Mouse (Mus musculus) kidney, adult 8-10 months (tissue): ENCODE data around the gene Ntf5.
"Not testable (repeated sequence)": the region's sequence is repeated elsewhere in the genome, so short reads cannot be mapped to it uniquely, and the experiment has no call there.

Experiments used
- DNase-seq, 2 experiments: peaks; one replicate each; pipeline ENCODE4 v3.0.0; 2022

Ntf5 gene

GRCm38 (mm10) chr7:45437521-45438276, 24.2 kb downstream of the Ntf5 start, which contains the start of gene Ruvbl2:
Gene Ruvbl2 (minus strand): TSS chr7:45438096.
- peak; percentile 42 to 50 for DNase-seq

DNA sequence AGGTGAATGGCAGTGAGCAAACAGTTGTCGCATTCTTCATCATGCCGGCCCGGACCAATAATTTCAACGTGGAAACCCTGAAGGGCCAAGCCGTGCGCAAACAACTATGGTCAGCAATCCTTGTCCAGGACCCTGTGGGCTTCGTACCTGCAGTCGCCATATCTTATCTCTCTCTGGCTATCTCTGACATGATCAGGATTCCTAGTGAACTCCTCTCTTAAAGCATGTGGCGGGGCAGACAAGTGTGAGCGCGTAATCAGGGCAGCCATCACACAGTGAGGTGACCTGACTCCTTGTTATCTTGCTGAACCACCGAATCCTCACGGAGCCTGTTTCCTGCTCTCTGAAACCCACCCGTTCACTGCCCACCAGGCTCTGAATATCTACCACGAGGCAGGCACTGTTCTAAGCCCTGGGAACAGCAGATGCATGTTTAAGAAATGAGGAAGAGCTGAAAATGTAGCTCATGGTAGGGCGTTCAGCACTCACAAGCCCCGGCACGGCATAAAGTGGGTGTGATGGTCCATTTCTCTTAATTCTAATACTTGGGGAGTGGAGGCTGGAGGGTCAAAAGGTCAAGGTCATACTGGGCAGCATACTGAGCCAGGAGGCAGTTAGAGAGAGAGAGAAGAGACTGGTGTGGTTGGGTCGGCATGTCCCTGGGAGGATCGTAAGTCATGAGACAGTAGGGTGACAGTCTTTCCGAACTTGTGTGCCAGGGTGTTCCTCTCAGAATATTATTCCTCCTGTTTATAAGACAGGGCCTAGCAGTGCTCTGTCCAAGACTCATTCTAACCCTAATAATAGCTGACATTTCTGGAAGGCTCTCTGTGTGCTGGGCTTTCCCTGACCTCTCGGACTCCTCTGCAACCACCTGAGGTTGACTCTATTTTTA, 30.3 kb downstream of the Ntf5 start:
- no peak for DNase-seq

GRCm38 (mm10) chr7:45446589-45446988, 33.1 kb downstream of the Ntf5 start:
- no peak for DNase-seq

DNA sequence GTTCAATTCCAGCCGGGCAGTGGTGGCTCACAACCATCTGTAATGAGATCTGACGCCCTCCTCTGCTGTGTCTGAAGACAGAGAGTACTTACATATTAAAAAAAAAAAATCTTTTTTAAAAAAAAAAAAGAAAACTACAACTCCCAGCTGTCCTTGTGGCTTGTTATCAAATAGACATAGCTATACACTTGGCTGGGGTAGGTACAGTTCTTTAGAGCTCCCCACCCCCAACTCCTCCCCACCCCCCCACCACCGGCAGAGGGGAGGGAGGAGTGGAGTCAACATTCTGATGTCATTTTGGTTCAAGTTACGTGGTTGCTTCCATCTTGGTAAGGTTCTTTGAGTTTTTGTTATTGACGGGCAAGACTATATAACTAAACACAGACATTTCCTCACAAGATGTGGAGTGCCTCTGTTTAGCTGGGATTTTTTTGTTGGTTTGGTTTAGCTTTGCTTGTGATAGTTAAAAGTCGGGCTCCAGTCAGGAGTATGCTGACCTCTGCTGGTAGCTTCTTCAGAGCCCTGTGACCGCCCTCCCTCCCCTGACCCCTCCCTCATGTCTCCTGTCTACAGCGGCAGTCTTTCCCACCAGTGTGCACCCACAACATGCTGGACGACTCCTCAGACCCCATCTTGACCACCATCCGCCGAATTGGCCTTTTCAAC, 34.0 kb downstream of the Ntf5 start:
- peak in 1 of 2 experiments; percentile 38 for DNase-seq

DNA sequence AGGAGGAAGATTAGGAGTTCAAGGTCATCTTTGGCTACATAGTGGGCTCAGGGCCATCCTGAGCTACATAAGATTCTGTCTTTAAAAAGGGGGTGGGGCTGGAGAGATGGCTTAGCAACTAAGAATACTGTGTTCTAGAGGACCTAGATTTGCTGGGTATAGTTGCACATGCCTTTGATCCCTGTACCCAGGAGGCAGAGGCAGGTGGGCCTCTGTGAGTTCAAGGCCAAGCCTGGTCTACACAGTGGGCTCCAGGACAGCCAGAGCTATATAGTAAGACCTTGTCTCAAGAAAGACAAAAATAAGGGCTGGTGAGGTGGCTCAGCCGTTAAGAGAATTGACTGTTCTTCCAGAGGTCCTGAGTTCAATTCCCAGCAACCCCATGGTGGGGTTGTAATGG, 36.5 kb downstream of the Ntf5 start:
- no peak for DNase-seq

- DNase-seq: peak; percentile 63 to 84
These were observed 38.0 kb downstream of the Ntf5 start for GRCm38 (mm10) chr7:45451344-45451982.

GRCm38 (mm10) chr7:45454971-45455370, 41.5 kb downstream of the Ntf5 start:
- no peak for DNase-seq

- DNase-seq: no peak
These were observed 42.6 kb downstream of the Ntf5 start for GRCm38 (mm10) chr7:45455932-45456696.

DNA sequence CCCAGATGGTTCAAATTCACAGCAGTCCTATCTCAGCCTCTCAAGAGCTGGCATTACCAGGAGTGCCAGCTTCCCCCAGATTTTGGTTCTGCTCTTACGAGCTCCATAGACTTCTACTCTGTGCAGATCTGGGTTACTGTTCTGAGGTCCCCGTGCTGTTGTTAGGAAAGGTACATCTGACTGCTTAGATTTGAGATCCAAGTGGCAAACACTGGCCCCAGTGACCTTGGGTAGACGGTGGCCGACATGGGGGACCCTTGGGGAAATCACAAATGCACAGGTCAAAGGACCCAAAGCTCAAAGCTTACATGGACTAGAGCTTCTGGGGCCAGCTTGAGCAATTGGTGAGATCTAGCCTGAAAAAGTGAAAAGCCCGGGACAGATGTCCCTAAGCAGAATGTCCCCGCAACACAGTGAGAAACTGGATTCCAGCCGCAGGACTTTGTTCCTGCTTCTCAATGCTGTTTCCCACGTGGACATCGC, 43.3 kb downstream of the Ntf5 start:
- no peak for DNase-seq

GRCm38 (mm10) chr7:45457204-45458060, 43.9 kb downstream of the Ntf5 start:
- DNase-seq: peak; percentile 77 to 86

GRCm38 (mm10) chr7:45458748-45459563, 45.5 kb downstream of the Ntf5 start:
- DNase-seq: peak; percentile 46 to 67

DNA sequence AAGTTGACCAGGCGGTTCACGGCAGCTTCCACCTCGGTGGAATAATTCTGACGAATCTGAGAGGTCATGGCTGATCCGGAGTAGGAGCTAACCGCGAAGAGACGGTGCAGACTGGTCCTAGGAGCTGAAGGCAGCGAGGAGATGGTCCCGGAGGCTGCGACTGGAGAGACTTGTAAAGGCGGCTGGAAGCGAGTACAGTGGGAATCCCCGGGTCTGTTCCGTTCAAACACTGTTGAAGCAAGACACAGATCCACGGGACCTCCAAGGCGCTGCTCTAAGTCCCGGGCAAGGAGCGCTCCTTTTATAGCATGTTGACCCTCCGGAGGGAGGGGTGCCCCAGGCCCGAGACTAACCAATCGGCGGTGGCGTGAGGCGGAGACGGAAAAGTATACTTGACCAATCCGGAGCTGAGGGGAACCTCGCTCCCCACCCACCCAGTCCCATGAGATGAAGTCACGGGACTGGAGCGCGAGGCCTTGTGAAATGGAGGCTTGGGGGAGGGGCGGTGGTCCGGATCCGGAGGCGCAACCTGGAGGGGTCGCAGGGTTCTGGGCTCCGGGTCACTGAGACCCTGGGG, 46.2 kb downstream of the Ntf5 start, which contains the start of gene Ftl1:
Gene Ftl1, minus strand, starts transcription at position 321 of the 577 bp plus-strand sequence.
- peak; percentile 98 to 99 for DNase-seq

DNA sequence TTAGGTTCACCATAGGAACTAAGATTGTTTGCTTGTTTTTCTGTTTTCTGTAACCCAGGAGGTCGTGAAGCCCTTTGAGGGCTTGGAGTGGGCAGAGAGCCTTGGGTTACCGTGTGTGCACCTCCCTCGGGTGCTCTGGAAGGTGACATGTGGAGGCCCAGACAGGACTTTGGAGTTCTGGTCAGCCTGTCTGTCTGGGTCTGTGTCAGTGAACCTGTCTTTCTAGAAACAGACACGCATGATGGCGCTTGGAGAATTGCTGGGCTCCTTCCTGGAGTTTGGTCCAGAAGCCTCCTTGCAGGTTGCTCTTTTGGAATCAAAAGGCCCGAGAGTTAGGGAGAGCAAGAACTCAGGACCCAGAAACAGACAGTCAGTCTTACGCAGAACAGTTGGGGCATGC, 46.9 kb downstream of the Ntf5 start:
- DNase-seq: peak; percentile 79 to 84

DNA sequence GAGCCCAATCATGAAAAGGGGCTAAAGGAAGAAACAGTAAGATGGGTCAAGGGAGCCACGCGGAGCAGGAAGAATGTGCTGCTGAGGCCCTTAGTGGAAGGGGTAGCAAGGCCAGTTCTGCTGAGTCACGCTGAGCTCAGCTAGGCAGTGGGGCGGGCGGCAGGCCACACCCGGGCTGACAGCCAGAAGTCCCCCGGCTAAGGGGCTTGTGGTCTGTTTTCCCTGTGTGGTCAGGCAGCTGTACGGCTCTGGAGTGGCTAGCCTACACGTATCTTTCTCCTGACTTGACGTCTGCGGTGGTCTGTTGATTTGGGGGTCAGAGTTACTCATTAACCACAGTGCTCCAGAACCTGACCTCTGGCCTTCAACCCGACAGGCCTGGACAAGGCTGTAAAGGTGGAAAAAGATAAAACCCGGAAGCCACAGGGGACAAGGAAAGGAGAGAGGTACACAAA, 47.4 kb downstream of the Ntf5 start:
- DNase-seq: peak; percentile 68 to 79

DNA sequence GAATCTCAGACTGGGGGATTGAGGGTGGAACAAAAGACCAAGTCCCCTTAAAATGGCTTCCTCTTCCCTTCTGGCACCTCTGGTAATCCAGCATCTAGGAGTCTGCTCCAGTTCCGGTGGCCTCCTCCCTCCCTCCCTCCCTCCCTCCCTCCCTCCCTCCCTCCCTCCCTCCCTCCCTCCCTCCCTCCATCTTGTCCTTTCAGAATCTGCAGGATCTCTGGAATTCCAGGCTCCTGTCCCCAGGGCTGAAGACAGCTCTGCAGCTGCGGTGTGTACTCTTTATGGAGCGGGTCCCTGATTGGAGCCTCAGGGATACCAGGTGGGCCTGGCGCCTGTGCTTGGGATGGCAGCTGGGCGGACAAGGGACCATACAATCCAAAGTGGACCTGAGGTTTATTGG, 47.8 kb downstream of the Ntf5 start:
- no peak for DNase-seq

- no peak for DNase-seq
These were observed 48.3 kb downstream of the Ntf5 start for GRCm38 (mm10) chr7:45461781-45462180.

- DNase-seq: no peak
These were observed 48.8 kb downstream of the Ntf5 start for GRCm38 (mm10) chr7:45462325-45462724.

- not testable (repeated sequence) for DNase-seq
These were observed 49.4 kb downstream of the Ntf5 start for GRCm38 (mm10) chr7:45462868-45463267.
